Mouse (Mus musculus): ENCODE results near the gene Zp3r.
"Not testable (repeated sequence)": the region's sequence is repeated elsewhere in the genome, so short reads cannot be mapped to it uniquely, and the experiment has no call there.

Zp3r gene

DNA sequence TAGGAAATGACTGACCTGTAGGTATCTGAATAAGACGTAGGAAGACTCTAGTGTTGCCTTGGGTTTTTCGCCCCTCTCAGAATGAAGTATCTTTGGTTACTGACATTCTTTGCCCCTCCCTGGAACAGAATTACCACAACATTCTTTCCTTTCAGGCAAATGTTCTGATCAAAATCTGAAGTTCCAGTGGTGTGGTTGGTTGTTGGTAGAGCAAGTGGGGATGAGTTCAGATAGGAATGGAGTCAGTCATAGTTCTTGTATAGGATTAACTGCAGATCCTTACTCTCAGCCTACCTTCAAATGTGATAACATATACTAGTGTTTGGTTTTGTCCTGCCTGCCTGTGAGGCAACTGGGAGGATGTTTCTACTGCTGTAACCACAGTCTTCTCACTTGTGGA is at the start of gene Zp3r:
TSS of gene Zp3r (minus strand) at position 101 of the 400 bp plus-strand sequence.
- DNase-seq = no peak

GRCm38 (mm10) chr1:130678551-130678950 is 49.1 kb upstream of the Zp3r start:
- no peak for DNase-seq

DNA sequence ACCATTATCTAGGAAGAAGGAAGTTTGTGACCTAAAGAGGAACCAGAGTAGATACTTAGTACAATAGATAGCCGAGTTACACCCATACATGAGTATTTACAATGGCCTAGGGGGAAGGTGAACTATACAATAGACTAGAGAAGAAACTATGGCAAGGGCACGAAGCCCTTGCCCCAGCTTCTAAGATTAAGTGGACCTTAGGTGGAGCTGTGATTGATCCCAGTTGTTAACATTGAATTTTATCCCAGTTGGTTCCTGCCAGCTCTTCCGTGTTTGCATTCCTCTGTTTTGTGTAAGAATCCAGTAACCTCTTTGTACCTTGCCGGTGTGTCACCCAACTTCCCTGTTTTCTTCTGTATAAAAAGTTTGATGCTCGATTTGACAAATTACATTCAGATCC is 34.2 kb upstream of the Zp3r start:
- DNase-seq = not testable (repeated sequence)

- DNase-seq = no peak
Observed at GRCm38 (mm10) chr1:130661454-130661853, 32.0 kb upstream of the Zp3r start, which contains the start of gene C4bp. Gene C4bp, minus strand, starts transcription at chr1:130661632.

- not testable (repeated sequence) for DNase-seq
Observed at GRCm38 (mm10) chr1:130659641-130660040, 30.2 kb upstream of the Zp3r start.

DNA sequence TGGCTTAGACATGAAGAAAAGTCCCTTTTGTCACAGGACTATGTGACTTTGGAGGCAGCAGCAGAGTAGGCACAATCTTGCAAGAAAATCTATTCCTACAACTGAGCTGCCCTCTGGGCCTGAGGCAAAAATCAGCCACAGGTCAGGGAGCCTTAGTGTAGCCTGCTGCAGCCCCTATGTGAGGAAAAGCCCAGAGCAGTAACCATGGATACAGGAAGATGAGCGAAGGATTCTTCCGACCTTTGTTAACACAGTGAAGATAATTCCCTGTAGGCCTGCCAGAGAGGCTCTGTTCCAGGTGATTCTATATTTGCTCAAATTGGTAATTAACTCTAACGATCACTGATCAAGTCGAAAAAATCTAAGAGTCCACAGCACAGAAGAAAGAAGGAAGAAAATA is 14.7 kb upstream of the Zp3r start:
- DNase-seq = no peak

DNA sequence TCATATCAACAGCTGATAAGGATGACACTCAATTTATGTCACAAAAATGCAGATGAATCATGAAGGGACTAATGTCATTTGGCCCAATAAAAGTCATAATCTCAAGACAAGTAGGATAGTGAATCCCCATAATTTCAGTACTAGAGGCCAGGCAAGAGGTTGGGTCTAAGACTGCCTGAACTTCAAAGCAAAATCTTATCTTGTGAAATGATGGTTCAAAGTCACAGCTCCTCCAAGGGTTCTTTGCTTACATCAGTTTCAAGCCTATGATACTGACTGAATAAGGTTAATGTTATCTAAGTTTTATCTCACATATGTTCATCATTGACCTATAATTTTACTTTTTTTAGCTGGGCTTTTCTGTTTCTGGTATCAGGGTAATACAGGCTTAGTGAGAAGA is 11.5 kb upstream of the Zp3r start:
- no peak for DNase-seq

GRCm38 (mm10) chr1:130633761-130634410 is 4.5 kb upstream of the Zp3r start:
- peak; percentile 72 for DNase-seq

GRCm38 (mm10) chr1:130633316-130633715 is 3.9 kb upstream of the Zp3r start:
- DNase-seq = no peak

DNA sequence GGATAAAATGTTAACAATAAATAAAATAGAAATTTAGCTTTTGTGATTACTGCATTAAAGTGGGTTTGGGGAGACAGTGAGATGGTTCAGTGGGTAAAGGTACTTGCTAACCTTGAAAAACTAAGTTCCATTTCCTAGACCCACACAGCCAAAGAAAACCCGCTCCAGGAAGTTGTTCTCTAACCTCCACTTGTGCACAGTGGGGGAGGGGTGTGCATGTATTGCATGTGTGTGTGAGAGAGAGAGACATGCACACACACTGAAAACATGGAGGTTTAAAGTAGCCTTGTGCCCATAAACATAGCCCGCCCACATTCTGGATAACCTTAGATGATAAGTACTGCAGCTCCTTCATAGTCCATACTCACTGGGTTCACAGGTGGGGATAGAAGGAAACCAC is 33.1 kb downstream of the Zp3r start:
- no peak for DNase-seq

- DNase-seq = no peak
Observed at GRCm38 (mm10) chr1:130588659-130589058, 40.8 kb downstream of the Zp3r start.

- no peak for DNase-seq
Observed at GRCm38 (mm10) chr1:130576389-130576788, 53.0 kb downstream of the Zp3r start.

- peak; percentile 11 for DNase-seq
Observed at GRCm38 (mm10) chr1:130575962-130576361, 53.5 kb downstream of the Zp3r start.

GRCm38 (mm10) chr1:130551407-130552249 is 77.8 kb downstream of the Zp3r start:
- no peak for DNase-seq

- peak; percentile 25 for DNase-seq
Observed at GRCm38 (mm10) chr1:130550242-130551167, 78.9 kb downstream of the Zp3r start.

DNA sequence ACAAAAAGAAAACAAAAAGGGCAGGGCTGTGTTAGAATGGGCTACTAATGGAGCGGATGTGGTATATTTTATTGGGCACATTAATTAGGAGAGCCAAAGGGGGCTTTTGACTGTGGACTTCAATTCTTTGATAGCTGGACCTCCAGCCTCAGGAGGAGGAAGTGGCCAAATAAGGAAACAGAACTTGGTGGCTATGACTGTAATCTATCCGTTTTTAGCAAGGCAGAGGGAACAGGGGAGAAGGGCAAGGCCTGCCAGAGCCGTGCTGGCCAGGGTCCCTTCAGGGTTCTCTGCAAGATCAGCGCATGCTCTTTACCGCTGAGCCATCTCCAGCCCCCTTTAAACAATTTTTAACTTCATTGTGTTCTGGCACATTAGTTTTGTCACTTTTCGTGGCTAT is 79.7 kb downstream of the Zp3r start:
- DNase-seq = no peak

GRCm38 (mm10) chr1:130549160-130549559 is 80.3 kb downstream of the Zp3r start:
- no peak for DNase-seq

GRCm38 (mm10) chr1:130547674-130548429 is 81.6 kb downstream of the Zp3r start:
- peak; percentile 59 for DNase-seq

Data from kidney, adult 18-20 months (tissue).